Mouse (Mus musculus): Measurements from ENCODE around the gene Hist1h3b. TPM values are rescaled to one million over a fixed set of nuclear protein-coding genes. Genes with fewer than 3 reads are reported as not detected.
"Not testable (repeated sequence)": the region's sequence is repeated elsewhere in the genome, so short reads cannot be mapped to it uniquely, and the experiment has no call there.

Hist1h3b gene
- 13.9 and 15.5 TPM in 2 replicates for polyA plus RNA-seq (2014; fragmentation: Nextera tagmentation; extraction: Ambion mirVana)

DNA sequence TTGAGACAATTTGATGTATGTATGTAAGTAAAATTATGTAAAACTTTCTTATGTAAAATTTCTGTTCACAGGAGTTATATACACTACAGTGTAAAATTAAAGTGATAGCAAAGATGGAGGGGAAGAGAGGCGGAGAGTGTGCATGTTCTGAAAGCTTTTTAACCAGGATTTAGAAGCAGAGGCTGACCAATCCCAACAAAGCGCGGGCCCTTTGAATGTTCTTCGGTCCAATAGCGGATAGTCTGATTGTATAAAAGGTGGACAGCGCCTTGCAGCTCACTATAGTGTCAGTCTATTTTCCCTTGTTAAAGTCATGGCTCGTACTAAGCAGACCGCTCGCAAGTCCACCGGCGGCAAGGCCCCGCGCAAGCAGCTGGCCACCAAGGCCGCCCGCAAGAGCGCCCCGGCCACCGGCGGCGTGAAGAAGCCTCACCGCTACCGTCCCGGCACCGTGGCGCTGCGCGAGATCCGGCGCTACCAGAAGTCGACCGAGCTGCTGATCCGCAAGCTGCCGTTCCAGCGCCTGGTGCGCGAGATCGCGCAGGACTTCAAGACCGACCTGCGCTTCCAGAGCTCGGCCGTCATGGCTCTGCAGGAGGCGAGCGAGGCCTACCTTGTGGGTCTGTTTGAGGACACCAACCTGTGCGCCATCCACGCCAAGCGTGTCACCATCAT is at the start of gene Hist1h3b:
Hist1h3b (plus strand) TSS at position 201 of the 675 bp plus-strand sequence.
- H3K9ac ChIP-seq (ENCODE audit: low read length), result peak within 1 kb of the TSS; percentile 76
- H3K27ac ChIP-seq (ENCODE audit: low read depth), result peak within 1 kb of the TSS; percentile 94

DNA sequence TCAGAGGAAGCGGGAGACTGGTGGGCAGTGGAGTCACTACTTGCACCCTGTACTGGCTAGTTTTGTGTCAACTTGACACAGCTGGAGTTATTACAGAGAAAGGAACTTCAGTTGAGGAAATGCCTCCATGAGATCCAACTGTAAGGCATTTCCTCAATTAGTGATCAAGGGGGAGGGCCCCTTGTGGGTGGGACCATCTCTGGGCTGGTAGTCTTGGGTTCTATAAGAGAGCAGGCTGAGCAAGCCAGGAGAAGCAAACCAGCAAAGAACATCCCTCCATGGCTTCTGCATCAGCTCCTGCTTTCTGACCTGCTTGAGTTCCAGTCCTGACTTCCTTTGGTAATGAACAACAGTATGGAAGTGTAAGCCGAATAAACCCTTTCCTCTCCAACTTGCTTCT is 49.3 kb upstream of the Hist1h3b start:
- H3K4me3 ChIP-seq (ENCODE audit: low read depth, low read length); H3K9ac ChIP-seq (ENCODE audit: low read length); ATAC-seq (replicated peaks; ENCODE audit: low FRiP score, low TSS enrichment, low read depth); H3K4me1 ChIP-seq (replicated peaks; ENCODE audit: control insufficient read depth, insufficient read depth, low read length); H3K9me3 ChIP-seq (ENCODE audit: control insufficient read depth, low read length); DNase-seq (ENCODE audit: low spot score); H3K27me3 ChIP-seq (replicated peaks; ENCODE audit: control insufficient read depth, insufficient read depth, low read length); H3K27ac ChIP-seq (ENCODE audit: low read depth); H3K36me3 ChIP-seq (ENCODE audit: control insufficient read depth, insufficient read depth, low read length); H3K4me2 ChIP-seq (ENCODE audit: low read length): not testable (repeated sequence)
- 80% methylated on average over 2 of the region's 2 CpGs for WGBS

More for the DNA sequence above, at the start of gene Hist1h3b:
- H3K4me1 ChIP-seq (replicated peaks; ENCODE audit: control insufficient read depth, insufficient read depth, low read length), result peaks cover 18% of the 10 kb centered on the region
- H3K9me3 ChIP-seq (ENCODE audit: control insufficient read depth, low read length); H3K36me3 ChIP-seq (ENCODE audit: control insufficient read depth, insufficient read depth, low read length); H3K27me3 ChIP-seq (replicated peaks; ENCODE audit: control insufficient read depth, insufficient read depth, low read length): not testable (repeated sequence)
- H3K4me3 ChIP-seq (ENCODE audit: low read depth, low read length), result peak within 1 kb of the TSS; percentile 40
- H3K4me2 ChIP-seq (ENCODE audit: low read length), result peak within 1 kb of the TSS; percentile 57
- WGBS, result under 1% methylated on average over 15 of the region's 47 CpGs
- peak; percentile 94 for DNase-seq (ENCODE audit: low spot score)
- peak; percentile 86 for ATAC-seq (replicated peaks; ENCODE audit: low FRiP score, low TSS enrichment, low read depth)

DNA sequence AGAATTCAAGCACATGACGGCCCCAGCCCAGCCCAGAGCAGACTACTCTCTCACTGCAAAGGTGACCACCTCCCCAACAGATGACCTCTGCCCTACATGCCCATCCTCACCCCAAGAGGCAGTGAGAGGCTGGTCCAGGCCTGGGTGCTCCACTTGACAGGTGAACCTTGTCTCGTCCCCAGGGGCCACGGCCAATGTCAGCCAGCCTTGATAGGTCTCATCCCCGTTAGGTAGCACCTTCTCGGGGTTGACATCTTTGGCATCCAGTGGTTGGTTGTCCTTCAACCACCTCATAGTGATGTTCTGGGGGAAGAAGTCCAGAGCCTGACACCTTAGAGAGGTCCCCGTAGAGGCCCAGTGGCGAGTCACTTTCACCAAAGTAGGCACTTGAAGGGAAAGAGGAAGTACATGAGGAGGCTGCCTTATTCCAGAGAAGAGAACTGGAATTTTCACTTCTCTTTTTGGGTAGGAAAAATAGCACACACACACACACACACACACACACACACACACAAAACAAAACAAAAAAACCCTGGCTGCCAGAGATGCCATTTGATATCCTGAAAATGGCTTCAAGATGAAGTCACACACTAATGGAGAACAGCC is 46.2 kb upstream of the Hist1h3b start:
- DNase-seq (ENCODE audit: low spot score), result no peak
- WGBS, result 93% methylated on average over 7 of the region's 7 CpGs
- Histone ChIP-seq H3K9ac (ENCODE audit: low read length) (no peak overlapping the region), H3K27me3 (replicated peaks; ENCODE audit: control insufficient read depth, insufficient read depth, low read length) (no peaks in the 10 kb centered on the region), H3K4me1 (replicated peaks; ENCODE audit: control insufficient read depth, insufficient read depth, low read length) (0 out of 2 replicates have a peak, but pooled peaks cover 4% of the 10 kb centered on the region), H3K4me3 (ENCODE audit: low read depth, low read length) (no peak overlapping the region), H3K4me2 (ENCODE audit: low read length) (no peak overlapping the region), H3K27ac (ENCODE audit: low read depth) (no peak overlapping the region), H3K9me3 (ENCODE audit: control insufficient read depth, low read length) (no peaks in the 10 kb centered on the region), H3K36me3 (ENCODE audit: control insufficient read depth, insufficient read depth, low read length) (no peaks in the 10 kb centered on the region)
- no peak for ATAC-seq (replicated peaks; ENCODE audit: low FRiP score, low TSS enrichment, low read depth)

DNA sequence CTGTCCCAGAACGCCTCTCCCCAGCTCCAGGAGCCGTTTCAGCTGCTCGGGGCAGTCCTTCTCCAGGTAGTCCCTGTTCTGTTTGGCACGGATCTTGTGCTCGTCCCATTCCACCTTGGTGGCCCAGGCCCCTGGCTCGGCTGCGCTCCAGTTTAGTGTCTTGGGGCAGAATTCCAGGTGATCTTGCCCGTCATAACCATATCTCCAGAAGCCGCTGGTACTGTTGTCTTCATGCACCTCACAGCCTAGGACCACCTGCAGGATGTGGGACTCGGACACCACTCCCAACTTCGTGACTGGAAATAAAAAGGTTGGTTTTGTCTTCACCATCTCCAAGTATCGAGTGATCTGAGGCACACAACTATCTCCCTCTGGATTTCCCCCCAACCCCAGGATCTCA is 45.3 kb upstream of the Hist1h3b start:
- 93% methylated on average over 12 of the region's 12 CpGs for WGBS

DNA sequence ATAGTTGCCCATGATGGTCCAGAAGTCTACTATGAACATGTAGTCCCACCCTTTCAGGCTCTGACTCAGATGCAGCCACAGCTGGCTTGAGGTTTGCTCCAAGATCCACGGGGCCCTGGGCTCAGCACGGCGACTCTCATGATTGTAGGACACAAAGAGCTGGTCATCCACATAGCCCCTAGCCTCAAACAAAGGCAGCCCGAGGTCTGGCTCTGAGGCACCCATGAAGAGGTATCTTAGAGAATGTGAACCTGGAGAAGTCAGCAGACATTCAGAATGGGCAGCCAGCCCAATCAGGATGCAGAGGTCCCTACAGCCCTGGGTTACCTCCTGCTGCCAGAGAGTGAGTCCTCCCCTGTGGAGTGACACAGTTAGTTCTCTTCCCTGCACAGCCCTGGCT is 44.0 kb upstream of the Hist1h3b start:
- no peak overlapping the region for H3K27ac ChIP-seq (ENCODE audit: low read depth)
- H3K36me3 ChIP-seq (ENCODE audit: control insufficient read depth, insufficient read depth, low read length), result no peaks in the 10 kb centered on the region
- H3K4me2 ChIP-seq (ENCODE audit: low read length), result no peak overlapping the region
- no peak overlapping the region for H3K9ac ChIP-seq (ENCODE audit: low read length)
- 0 out of 2 replicates have a peak, but pooled peaks cover 4% of the 10 kb centered on the region for H3K4me1 ChIP-seq (replicated peaks; ENCODE audit: control insufficient read depth, insufficient read depth, low read length)
- H3K9me3 ChIP-seq (ENCODE audit: control insufficient read depth, low read length), result no peaks in the 10 kb centered on the region
- H3K27me3 ChIP-seq (replicated peaks; ENCODE audit: control insufficient read depth, insufficient read depth, low read length), result no peaks in the 10 kb centered on the region
- ATAC-seq (replicated peaks; ENCODE audit: low FRiP score, low TSS enrichment, low read depth) (no peak), DNase-seq (ENCODE audit: low spot score) (no peak)
- WGBS, result 87% methylated on average over 4 of the region's 4 CpGs
- no peak overlapping the region for H3K4me3 ChIP-seq (ENCODE audit: low read depth, low read length)

More for the DNA sequence above, 45.3 kb upstream of the Hist1h3b start:
- no peak for DNase-seq (ENCODE audit: low spot score)
- Histone ChIP-seq H3K27ac (ENCODE audit: low read depth) (no peak overlapping the region), H3K27me3 (replicated peaks; ENCODE audit: control insufficient read depth, insufficient read depth, low read length) (no peaks in the 10 kb centered on the region), H3K9ac (ENCODE audit: low read length) (no peak overlapping the region), H3K9me3 (ENCODE audit: control insufficient read depth, low read length) (no peaks in the 10 kb centered on the region), H3K36me3 (ENCODE audit: control insufficient read depth, insufficient read depth, low read length) (no peaks in the 10 kb centered on the region), H3K4me2 (ENCODE audit: low read length) (no peak overlapping the region), H3K4me1 (replicated peaks; ENCODE audit: control insufficient read depth, insufficient read depth, low read length) (0 out of 2 replicates have a peak, but pooled peaks cover 4% of the 10 kb centered on the region), H3K4me3 (ENCODE audit: low read depth, low read length) (no peak overlapping the region)
- ATAC-seq (replicated peaks; ENCODE audit: low FRiP score, low TSS enrichment, low read depth), result no peak

DNA sequence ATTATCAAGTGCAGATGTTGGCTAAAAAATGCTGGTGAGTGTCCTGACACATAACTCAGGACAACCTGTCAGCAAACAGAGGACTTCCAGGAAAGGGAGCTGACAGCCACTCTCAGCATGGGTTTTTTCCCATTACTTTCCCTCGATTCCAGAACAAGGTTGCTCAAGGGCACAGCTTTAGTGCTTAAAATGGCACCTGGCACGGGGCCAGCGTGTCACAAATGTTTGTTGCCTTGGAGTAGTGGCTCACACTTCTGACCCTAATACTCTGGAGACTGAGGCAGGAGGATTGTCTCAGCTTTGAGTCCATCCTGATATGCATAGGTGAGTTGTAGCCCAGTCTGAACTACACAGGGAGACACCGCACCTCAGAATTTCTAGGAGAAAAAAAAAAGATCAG is 43.4 kb upstream of the Hist1h3b start:
- Histone ChIP-seq H3K4me1 (replicated peaks; ENCODE audit: control insufficient read depth, insufficient read depth, low read length) (0 out of 2 replicates have a peak, but pooled peaks cover 4% of the 10 kb centered on the region), H3K27ac (ENCODE audit: low read depth) (no peak overlapping the region), H3K4me3 (ENCODE audit: low read depth, low read length) (no peak overlapping the region), H3K9me3 (ENCODE audit: control insufficient read depth, low read length) (no peaks in the 10 kb centered on the region), H3K4me2 (ENCODE audit: low read length) (no peak overlapping the region), H3K36me3 (ENCODE audit: control insufficient read depth, insufficient read depth, low read length) (no peaks in the 10 kb centered on the region), H3K27me3 (replicated peaks; ENCODE audit: control insufficient read depth, insufficient read depth, low read length) (no peaks in the 10 kb centered on the region), H3K9ac (ENCODE audit: low read length) (no peak overlapping the region)
- ATAC-seq (replicated peaks; ENCODE audit: low FRiP score, low TSS enrichment, low read depth), result no peak
- WGBS, result 80% methylated on average over 4 of the region's 4 CpGs
- DNase-seq (ENCODE audit: low spot score), result no peak

DNA sequence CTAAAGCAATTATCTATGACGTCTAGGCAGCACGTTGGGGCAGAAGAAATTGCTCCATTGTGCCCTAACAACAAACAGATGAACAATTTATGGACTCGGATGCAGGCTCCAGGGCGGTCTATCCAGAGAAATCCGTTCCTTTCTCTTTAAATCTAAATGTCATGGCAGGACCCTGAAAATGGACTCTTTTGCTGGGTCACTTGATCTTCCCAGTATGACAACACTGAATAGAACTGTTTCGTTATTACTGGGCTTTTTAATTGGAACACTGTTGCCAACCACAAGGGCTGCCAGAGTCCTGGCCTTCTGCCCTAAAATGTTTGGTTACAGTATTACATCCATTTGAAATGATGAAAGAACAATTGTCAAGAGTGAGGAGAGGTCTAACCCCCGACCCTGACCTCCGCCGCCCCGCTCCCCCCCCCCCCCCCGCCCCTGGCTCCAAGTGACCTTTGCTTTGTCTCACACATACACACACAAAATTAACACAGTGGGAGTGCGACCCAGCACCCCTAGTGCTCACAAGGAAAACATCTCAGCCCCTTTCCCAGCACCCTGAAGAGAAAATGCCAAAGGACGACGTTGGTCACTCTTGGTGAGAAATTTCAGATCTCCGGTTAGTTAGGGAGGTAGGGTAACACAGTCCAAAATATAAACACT is 42.2 kb upstream of the Hist1h3b start:
- no peaks in the 10 kb centered on the region for H3K36me3 ChIP-seq (ENCODE audit: control insufficient read depth, insufficient read depth, low read length)
- DNase-seq (ENCODE audit: low spot score), result no peak
- no peaks in the 10 kb centered on the region for H3K27me3 ChIP-seq (replicated peaks; ENCODE audit: control insufficient read depth, insufficient read depth, low read length)
- peak overlapping the region; percentile 80 for H3K4me2 ChIP-seq (ENCODE audit: low read length)
- 0 out of 2 replicates have a peak, but pooled peaks cover 4% of the 10 kb centered on the region for H3K4me1 ChIP-seq (replicated peaks; ENCODE audit: control insufficient read depth, insufficient read depth, low read length)
- no peaks in the 10 kb centered on the region for H3K9me3 ChIP-seq (ENCODE audit: control insufficient read depth, low read length)
- WGBS, result 27% methylated on average over 15 of the region's 15 CpGs
- no peak overlapping the region for H3K27ac ChIP-seq (ENCODE audit: low read depth)
- peak overlapping the region; percentile 40 for H3K4me3 ChIP-seq (ENCODE audit: low read depth, low read length)
- H3K9ac ChIP-seq (ENCODE audit: low read length), result peak overlapping the region; percentile 38
- no peak for ATAC-seq (replicated peaks; ENCODE audit: low FRiP score, low TSS enrichment, low read depth)

DNA sequence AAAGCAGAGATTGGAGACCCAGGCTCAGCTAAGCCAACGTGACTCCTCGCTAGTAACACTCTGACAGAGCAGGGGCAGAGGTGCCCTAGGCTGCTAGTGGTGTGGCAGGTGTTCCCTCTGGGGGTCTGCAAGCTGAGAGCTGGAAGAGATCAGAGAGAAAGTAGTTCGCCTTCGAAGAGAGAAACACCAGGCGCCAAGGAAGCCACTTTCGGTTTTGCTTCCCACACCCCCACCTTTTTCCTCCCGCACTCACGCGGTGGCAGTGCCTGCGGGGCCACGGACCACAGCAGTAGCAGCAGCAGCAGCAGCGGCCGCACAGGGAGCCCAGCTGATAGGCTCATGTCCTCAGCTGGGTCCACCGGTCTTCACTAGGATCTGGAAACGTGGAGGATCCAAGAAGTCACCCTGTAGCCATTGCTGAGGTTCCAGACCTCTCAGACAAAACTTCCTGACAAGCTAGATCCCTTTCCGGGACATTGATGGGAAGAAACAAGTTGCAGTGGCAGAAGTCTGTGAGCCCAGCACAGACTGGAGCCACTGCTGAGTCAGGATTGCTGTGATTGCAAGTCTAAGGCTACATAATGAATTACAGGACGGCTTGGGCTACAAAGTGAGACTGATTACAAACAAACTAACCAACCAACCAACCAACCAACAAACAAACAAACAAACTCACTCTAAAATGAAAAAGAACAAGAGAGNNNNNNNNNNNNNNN is 41.5 kb upstream of the Hist1h3b start, which contains the start of gene Hfe:
Hfe (minus strand) TSS at position 481 of the 716 bp plus-strand sequence.
- WGBS, result 4% methylated on average over 17 of the region's 17 CpGs
- Histone ChIP-seq H3K9me3 (ENCODE audit: control insufficient read depth, low read length) (no peaks in the 10 kb centered on the region), H3K4me2 (ENCODE audit: low read length) (peak within 1 kb of the TSS; percentile 80), H3K36me3 (ENCODE audit: control insufficient read depth, insufficient read depth, low read length) (no peaks in the 10 kb centered on the region), H3K4me3 (ENCODE audit: low read depth, low read length) (peak within 1 kb of the TSS; percentile 40), H3K27ac (ENCODE audit: low read depth) (no peak within 1 kb of the TSS), H3K27me3 (replicated peaks; ENCODE audit: control insufficient read depth, insufficient read depth, low read length) (no peaks in the 10 kb centered on the region), H3K9ac (ENCODE audit: low read length) (peak within 1 kb of the TSS; percentile 38), H3K4me1 (replicated peaks; ENCODE audit: control insufficient read depth, insufficient read depth, low read length) (0 out of 2 replicates have a peak, but pooled peaks cover 4% of the 10 kb centered on the region)
- DNase-seq (ENCODE audit: low spot score), result peak; percentile 79
- peak; percentile 60; the same call in 1 of the 2 replicates for ATAC-seq (replicated peaks; ENCODE audit: low FRiP score, low TSS enrichment, low read depth)
